ENCODE assay signal across 11 mouse cellular contexts in genomic region chr7:80075946-80076583, GRCm38 (mm10). TPM values are rescaled to one million over a fixed set of nuclear protein-coding genes. Genes with fewer than 3 reads are reported as not detected.
DNase-seq lines count a peak whose midpoint lies in the region; ATAC-seq and TF ChIP-seq lines count a peak whose summit lies in the region.
"Had no signal": no experiment of that assay in that cellular context is flagged by ENCODE, and none has a peak within 500 bp of the region (broad histone marks: within the 10 kb centered on the region; RNA-seq: fewer than 3 reads in every experiment).

No protein-coding gene starts in this region.

- no peaks in the 10 kb centered on the region for H3K27me3 ChIP-seq in lung, embryonic 14.5 days (ENCODE audit: insufficient read depth, low read length)
- H3K27me3 ChIP-seq in embryonic facial prominence, embryonic 14.5 days (replicated peaks; ENCODE audit: control insufficient read depth, insufficient read depth, low read length): no peaks in the 10 kb centered on the region
- no peaks in the 10 kb centered on the region for H3K27me3 ChIP-seq in limb, embryonic 13.5 days
- no peaks in the 10 kb centered on the region for H3K27me3 ChIP-seq in neural tube, embryonic 15.5 days (replicated peaks)

- H3K9me3 ChIP-seq in lung, embryonic 14.5 days (ENCODE audit: low read depth, low read length): no peaks in the 10 kb centered on the region
- H3K9me3 ChIP-seq in embryonic facial prominence, embryonic 14.5 days (ENCODE audit: control insufficient read depth, low read length): no peaks in the 10 kb centered on the region
- H3K9me3 ChIP-seq in limb, embryonic 13.5 days: no peaks in the 10 kb centered on the region
- H3K9me3 ChIP-seq in neural tube, embryonic 15.5 days (replicated peaks): no peaks in the 10 kb centered on the region

- peak overlapping the region; percentile 52; the same call in 1 of the 2 replicates for H3K27ac ChIP-seq in lung, embryonic 14.5 days (ENCODE audit: low read depth)
- H3K27ac ChIP-seq in embryonic facial prominence, embryonic 14.5 days (replicated peaks; ENCODE audit: low read depth, low read length): no peak overlapping the region
- H3K27ac ChIP-seq in limb, embryonic 13.5 days: peak overlapping the region; percentile 22; the same call in 1 of the 2 replicates
- H3K27ac ChIP-seq in neural tube, embryonic 15.5 days (replicated peaks): 0 out of 2 replicates have a peak overlapping the region, but pooled peaks have one; percentile 5

- H3K36me3 ChIP-seq in lung, embryonic 14.5 days (ENCODE audit: insufficient read depth): 0 out of 2 replicates have a peak, but pooled peaks cover 3% of the 10 kb centered on the region
- H3K36me3 ChIP-seq in embryonic facial prominence, embryonic 14.5 days (ENCODE audit: control insufficient read depth, insufficient read depth, low read length): 0 out of 2 replicates have a peak, but pooled peaks cover 3% of the 10 kb centered on the region
- H3K36me3 ChIP-seq in limb, embryonic 13.5 days: peaks cover 3% of the 10 kb centered on the region
- H3K36me3 ChIP-seq in neural tube, embryonic 15.5 days: no peaks in the 10 kb centered on the region; the same call in 1 of the 2 replicates

- no peak overlapping the region for H3K4me3 ChIP-seq in lung, embryonic 14.5 days (ENCODE audit: low read depth, low read length)
- no peak overlapping the region for H3K4me3 ChIP-seq in embryonic facial prominence, embryonic 14.5 days (ENCODE audit: low read depth, low read length)
- H3K4me3 ChIP-seq in limb, embryonic 13.5 days: no peak overlapping the region
- H3K4me3 ChIP-seq in neural tube, embryonic 15.5 days (replicated peaks): no peak overlapping the region
- H3K4me3 ChIP-seq: myocyte had no signal

- WGBS in lung, embryonic 14.5 days: 26% methylated on average over 4 of the region's 4 CpGs
- 37% methylated on average over 4 of the region's 4 CpGs for whole genome bisulfite sequencing in embryonic facial prominence, embryonic 14.5 days
- WGBS in limb, embryonic 13.5 days: 25% methylated on average over 4 of the region's 4 CpGs
- 15% methylated on average over 4 of the region's 4 CpGs for WGBS in neural tube, embryonic 15.5 days

- H3K9ac ChIP-seq in lung, embryonic 14.5 days: no peak overlapping the region
- no peak overlapping the region for H3K9ac ChIP-seq in embryonic facial prominence, embryonic 14.5 days (ENCODE audit: low read depth, low read length)
- H3K9ac ChIP-seq in limb, embryonic 13.5 days: peak overlapping the region; percentile 8; the same call in 1 of the 2 replicates
- H3K9ac ChIP-seq in neural tube, embryonic 15.5 days (replicated peaks): no peak overlapping the region

- DNase-seq in lung, embryonic 14.5 days: no peak
- DNase-seq in lung, postnatal 14 days: no peak
- peak; percentile 61 for DNase-seq in embryonic facial prominence, embryonic 14.5 days (ENCODE audit: low spot score)
- no peak for DNase-seq in frontal cortex, postnatal 14 days (ENCODE audit: low spot score in 2 of 2)
- DNase-seq in cerebellum, adult 9-11 months: no peak
- DNase-seq: kidney, postnatal 4 days; thymus, postnatal 14 days had no signal

- H3K4me1 ChIP-seq in lung, embryonic 14.5 days (ENCODE audit: insufficient read depth): peaks cover 32% of the 10 kb centered on the region
- peaks cover 39% of the 10 kb centered on the region for H3K4me1 ChIP-seq in embryonic facial prominence, embryonic 14.5 days (ENCODE audit: control insufficient read depth, insufficient read depth, low read length)
- H3K4me1 ChIP-seq in limb, embryonic 13.5 days: peaks cover 65% of the 10 kb centered on the region
- H3K4me1 ChIP-seq in neural tube, embryonic 15.5 days: peaks cover 73% of the 10 kb centered on the region

- no peak for ATAC-seq in lung, embryonic 14.5 days (ENCODE audit: insufficient read depth)
- ATAC-seq in embryonic facial prominence, embryonic 14.5 days (ENCODE audit: low read depth): no peak
- ATAC-seq in limb, embryonic 13.5 days (ENCODE audit: low FRiP score, low read depth): no peak
- ATAC-seq in neural tube, embryonic 15.5 days (ENCODE audit: low FRiP score): no peak
- no peak for ATAC-seq in CD4-positive, CD25-positive, alpha-beta regulatory T cell, adult 4 months

- TF ChIP-seq CTCF in lung, embryonic 14.5 days (IDR thresholded peaks at IDR 0.05; ENCODE audit: low read depth): no peak

- no peak overlapping the region for H3K4me2 ChIP-seq in lung, embryonic 14.5 days
- H3K4me2 ChIP-seq in embryonic facial prominence, embryonic 14.5 days (ENCODE audit: low read depth, low read length): no peak overlapping the region
- H3K4me2 ChIP-seq in limb, embryonic 13.5 days (replicated peaks): no peak overlapping the region
- no peak overlapping the region for H3K4me2 ChIP-seq in neural tube, embryonic 15.5 days

RNA-seq across cellular contexts. Expression of gene Idh2, which starts 39.1 kb away (rescaled TPM):
- polyA plus RNA-seq in lung, embryonic 14.5 days (2014; fragmentation: Nextera tagmentation; extraction: Ambion mirVana): 629 and 635 TPM in 2 replicates
- polyA plus RNA-seq in embryonic facial prominence, embryonic 14.5 days (2014; fragmentation: Nextera tagmentation; extraction: Ambion mirVana): 565 and 594 TPM in 2 replicates
- 619 and 631 TPM in 2 replicates for polyA plus RNA-seq in limb, embryonic 13.5 days (2015; fragmentation: Nextera tagmentation; extraction: Ambion mirVana)
- polyA plus RNA-seq in neural tube, embryonic 15.5 days (2015; fragmentation: Nextera tagmentation; extraction: Ambion mirVana): 200 and 267 TPM in 2 replicates
- polyA plus RNA-seq in CD4-positive, CD25-positive, alpha-beta regulatory T cell, adult 4 months (2017; shearing (Covaris generic)): 10 to 100 TPM; 22.4 to 23.9 TPM

RNA-seq across cellular contexts. Expression of gene Zfp710, which starts 51.5 kb away (rescaled TPM):
- polyA plus RNA-seq in lung, embryonic 14.5 days (2014; fragmentation: Nextera tagmentation; extraction: Ambion mirVana): 15.8 and 17.7 TPM in 2 replicates
- polyA plus RNA-seq in embryonic facial prominence, embryonic 14.5 days (2014; fragmentation: Nextera tagmentation; extraction: Ambion mirVana): 14.2 and 14.3 TPM in 2 replicates
- 15.0 and 15.9 TPM in 2 replicates for polyA plus RNA-seq in limb, embryonic 13.5 days (2015; fragmentation: Nextera tagmentation; extraction: Ambion mirVana)
- 11.6 and 13.9 TPM in 2 replicates for polyA plus RNA-seq in neural tube, embryonic 15.5 days (2015; fragmentation: Nextera tagmentation; extraction: Ambion mirVana)
- 1 to 10 TPM; 4.1 to 7.0 TPM for polyA plus RNA-seq in CD4-positive, CD25-positive, alpha-beta regulatory T cell, adult 4 months (2017; shearing (Covaris generic))
